Mouse (Mus musculus) retina, postnatal 7 days (tissue): ENCODE data around the gene Tctn3.

Source experiments
- DNase-seq: peaks from one replicate; pipeline ENCODE4 v3.0.0-alpha.2; 2012; ENCODE audit warnings: low read depth, low spot score

Tctn3 gene

DNA sequence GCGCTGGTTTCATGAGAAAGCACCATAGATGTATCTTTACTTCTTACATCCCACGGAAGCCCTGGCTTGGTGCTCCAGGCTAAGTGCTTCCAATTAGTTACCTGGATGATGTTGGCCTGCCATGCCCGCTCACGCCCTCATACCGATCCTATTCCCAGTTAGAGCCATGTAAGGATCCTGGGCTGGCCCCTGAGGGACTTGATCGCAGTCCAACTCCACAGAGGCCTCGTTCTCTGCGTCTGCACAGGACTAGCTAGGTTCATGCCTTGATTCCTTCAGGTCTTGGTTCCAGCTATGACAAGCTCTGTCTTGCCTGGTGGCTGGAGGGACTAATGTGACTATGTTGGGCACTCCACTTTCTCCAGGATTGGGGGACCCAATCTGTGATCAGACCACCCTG is 56.9 kb downstream of the Tctn3 start:
- DNase-seq = no peak

DNA sequence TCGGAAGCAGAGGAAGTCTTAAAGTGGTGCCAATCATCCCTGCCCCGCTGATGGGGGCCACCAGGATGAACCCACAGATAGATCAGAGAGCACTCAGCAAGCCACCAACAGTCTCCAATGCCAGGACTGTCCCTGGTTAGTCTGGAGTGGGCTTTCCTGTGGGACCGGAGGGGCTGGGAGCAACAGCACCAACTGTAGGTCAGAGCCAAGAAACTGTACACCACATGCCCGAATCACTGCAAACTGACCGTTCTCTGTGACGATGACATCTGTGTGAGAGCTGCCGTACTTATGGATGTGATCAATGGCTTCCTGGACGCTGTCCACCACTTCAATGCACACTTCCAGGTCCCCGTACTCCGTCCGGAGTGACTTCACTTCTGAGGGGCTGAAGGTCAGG is 57.7 kb downstream of the Tctn3 start:
- DNase-seq = no peak

DNA sequence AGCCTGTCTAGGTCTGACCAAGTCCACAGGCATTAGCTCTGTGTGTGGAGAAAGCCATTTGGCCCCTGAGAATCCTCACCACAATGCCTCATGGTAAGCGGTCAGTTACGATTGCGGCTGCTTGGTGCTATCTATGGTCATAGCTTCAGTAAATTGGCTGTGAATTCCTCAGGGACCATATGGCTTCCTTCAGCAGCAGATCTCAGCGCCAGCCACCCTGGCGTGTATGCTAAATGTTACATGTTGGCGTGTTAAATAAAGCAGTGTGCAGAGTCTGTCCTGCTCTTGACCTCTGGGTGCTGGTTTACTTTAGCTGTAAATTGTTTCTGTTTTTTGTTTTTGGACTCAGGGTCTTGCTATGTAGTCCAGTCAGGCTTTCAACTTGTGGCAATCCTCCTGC is 58.2 kb downstream of the Tctn3 start:
- no peak for DNase-seq

DNA sequence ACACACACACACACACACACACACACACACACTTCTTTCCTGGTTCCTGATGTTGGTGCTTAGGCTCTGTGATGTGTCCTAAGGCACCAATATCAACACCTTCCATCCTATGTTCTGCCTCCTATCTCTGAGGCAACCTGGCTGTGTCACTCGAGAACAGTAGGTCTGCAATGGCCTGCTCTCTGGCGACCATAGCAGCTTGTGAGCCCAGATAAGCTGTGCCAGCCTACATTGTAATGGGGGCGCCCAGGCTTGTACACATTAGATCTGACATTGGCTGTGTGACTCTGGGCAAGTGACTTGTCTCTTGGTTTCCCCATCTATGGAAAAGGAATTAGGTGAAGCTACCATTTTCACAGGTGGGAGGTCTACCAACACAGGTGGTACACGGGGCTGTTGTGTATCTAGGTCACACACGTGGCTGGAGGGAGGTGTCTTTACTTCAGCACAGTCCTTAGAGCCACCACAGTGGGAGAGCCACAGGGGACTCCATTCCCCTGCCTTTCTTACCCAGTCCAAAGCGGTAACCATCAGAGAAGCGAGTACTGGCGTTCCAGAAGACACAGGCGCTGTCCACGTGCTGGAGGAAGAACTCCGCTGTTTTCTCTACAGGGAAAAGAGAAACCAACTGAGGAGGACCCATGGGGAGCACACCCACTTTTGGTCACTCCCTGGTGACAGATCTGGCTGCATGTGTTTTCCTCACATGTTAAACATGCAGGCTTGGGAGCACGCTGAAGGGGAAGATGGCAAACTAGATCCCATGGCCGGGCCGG is 58.8 kb downstream of the Tctn3 start:
- DNase-seq = no peak

DNA sequence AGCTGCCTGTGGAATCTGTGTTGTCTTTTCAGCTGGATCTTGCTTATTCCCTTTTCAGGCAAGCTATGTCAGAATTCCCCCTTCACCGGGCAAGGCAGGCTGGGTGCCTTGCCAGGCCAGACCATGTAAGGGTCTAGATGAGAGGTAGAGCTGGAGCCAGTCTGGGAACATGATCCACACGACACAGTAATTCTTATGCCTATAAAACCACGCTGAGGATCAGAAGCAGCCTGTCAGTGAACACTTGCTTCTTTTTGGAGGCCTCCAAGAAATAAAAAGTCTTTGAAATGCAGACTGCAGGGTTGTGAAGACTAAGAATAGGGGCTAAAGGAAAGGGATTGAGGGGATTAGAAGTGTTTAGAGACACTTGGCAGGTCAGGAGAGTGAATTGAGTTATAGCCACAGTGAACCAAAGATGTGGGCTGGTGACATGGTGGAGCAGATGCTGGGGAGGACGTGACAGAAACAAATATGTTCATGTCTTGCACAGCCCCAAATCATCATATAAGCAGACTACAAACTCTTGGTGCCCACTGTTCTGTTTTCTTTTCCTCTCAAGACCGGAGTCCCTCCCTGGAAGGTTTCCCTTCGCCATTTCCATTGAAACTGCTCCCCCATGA is 62.4 kb downstream of the Tctn3 start:
- no peak for DNase-seq

DNA sequence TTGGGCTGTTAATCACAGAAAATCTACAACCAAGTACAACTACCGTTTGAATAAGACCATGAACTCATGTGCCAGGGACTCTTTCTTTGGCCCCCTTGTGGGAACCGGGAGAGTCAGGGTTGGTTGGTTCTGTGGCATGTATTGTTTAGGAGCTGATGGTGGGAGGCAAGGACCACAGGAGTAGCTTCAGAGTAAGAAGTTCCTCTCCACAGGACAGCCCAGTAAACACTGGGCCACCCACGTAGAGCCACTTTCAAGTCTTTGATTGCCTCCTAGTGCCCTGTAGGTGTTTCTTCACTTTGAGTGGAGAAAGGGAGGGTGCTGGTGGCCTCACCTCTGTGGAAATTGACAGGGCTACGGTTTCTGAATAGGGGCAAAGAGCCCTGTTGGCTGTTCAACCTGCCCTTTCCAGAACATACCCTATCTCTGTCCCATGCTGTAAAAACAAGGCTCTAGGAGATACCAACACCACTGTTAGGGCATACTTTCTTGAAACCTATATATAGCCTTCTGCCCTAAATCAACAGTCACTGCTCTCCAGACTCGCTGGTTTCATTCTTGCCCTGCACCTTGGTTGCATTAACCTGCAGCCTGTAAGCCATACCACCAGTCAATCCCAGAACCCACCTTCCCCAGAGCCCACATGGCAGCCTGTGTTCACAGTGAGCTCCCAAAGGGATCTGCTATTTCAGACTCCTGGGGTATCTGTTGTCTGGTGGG is 63.1 kb downstream of the Tctn3 start:
- no peak for DNase-seq

DNA sequence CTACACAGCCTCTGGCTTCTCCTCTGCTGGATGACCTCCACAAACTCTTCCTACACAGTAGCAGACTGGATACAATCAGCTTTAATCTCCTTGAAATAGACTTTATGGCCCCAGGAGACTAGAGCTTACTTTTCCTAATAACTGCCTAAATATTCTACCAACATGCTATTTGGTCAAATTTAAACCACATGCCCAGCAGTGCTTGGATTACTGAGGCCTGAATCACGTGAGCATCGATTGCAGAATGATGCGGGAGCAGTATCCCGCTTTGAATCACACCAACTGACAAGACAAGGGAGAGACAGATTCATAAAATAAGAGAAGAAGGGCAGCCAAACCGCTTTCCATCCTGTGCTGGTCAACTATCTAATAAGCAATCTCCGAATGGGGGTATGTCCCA is 63.6 kb downstream of the Tctn3 start:
- DNase-seq = no peak
